Mouse (Mus musculus): ENCODE results near the gene Rnf24.

The Rnf24 gene

GRCm38 (mm10) chr2:131352747-131353563, at the start of gene Rnf24:
Rnf24 (minus strand) TSS chr2:131352892.
- DNase-seq (ENCODE audit: low spot score in 2 of 2): peak; percentile 94 to 98

- no peak for DNase-seq (ENCODE audit: low spot score in 2 of 2)
Observed at GRCm38 (mm10) chr2:131401794-131402495, 49.3 kb upstream of the Rnf24 start.

- DNase-seq (ENCODE audit: low spot score in 2 of 2): no peak
Observed at GRCm38 (mm10) chr2:131400846-131401245, 48.2 kb upstream of the Rnf24 start.

- DNase-seq (ENCODE audit: low spot score in 2 of 2): no peak
Observed at GRCm38 (mm10) chr2:131397323-131397848, 44.7 kb upstream of the Rnf24 start.

- no peak for DNase-seq (ENCODE audit: low spot score in 2 of 2)
Observed at GRCm38 (mm10) chr2:131386350-131386962, 33.8 kb upstream of the Rnf24 start.

GRCm38 (mm10) chr2:131385176-131385575, 32.5 kb upstream of the Rnf24 start:
- no peak for DNase-seq (ENCODE audit: low spot score in 2 of 2)

GRCm38 (mm10) chr2:131379541-131379940, 26.8 kb upstream of the Rnf24 start:
- no peak for DNase-seq (ENCODE audit: low spot score in 2 of 2)

- DNase-seq (ENCODE audit: low spot score in 2 of 2): no peak
Observed at GRCm38 (mm10) chr2:131378872-131379271, 26.2 kb upstream of the Rnf24 start.

- DNase-seq (ENCODE audit: low spot score in 2 of 2): no peak
Observed at GRCm38 (mm10) chr2:131377055-131377454, 24.4 kb upstream of the Rnf24 start.

- DNase-seq (ENCODE audit: low spot score in 2 of 2): no peak
Observed at GRCm38 (mm10) chr2:131373656-131374055, 21.0 kb upstream of the Rnf24 start.

- DNase-seq (ENCODE audit: low spot score in 2 of 2): no peak
Observed at GRCm38 (mm10) chr2:131372276-131372877, 19.7 kb upstream of the Rnf24 start.

- no peak for DNase-seq (ENCODE audit: low spot score in 2 of 2)
Observed at GRCm38 (mm10) chr2:131371811-131372210, 19.1 kb upstream of the Rnf24 start.

- DNase-seq (ENCODE audit: low spot score in 2 of 2): no peak
Observed at GRCm38 (mm10) chr2:131370828-131371227, 18.1 kb upstream of the Rnf24 start.

- DNase-seq (ENCODE audit: low spot score in 2 of 2): no peak
Observed at GRCm38 (mm10) chr2:131364689-131365088, 12.0 kb upstream of the Rnf24 start.

- no peak for DNase-seq (ENCODE audit: low spot score in 2 of 2)
Observed at GRCm38 (mm10) chr2:131358481-131358880, 5.8 kb upstream of the Rnf24 start.

- DNase-seq (ENCODE audit: low spot score in 2 of 2): no peak
Observed at GRCm38 (mm10) chr2:131354049-131354448, 1.4 kb upstream of the Rnf24 start.

GRCm38 (mm10) chr2:131353564-131353915, 848 bp upstream of the Rnf24 start:
- DNase-seq (ENCODE audit: low spot score in 2 of 2): peak; percentile 27 to 33

GRCm38 (mm10) chr2:131351968-131352746, 535 bp downstream of the Rnf24 start:
- DNase-seq (ENCODE audit: low spot score in 2 of 2): no peak

GRCm38 (mm10) chr2:131351471-131351870, 1.2 kb downstream of the Rnf24 start:
- DNase-seq (ENCODE audit: low spot score in 2 of 2): no peak

GRCm38 (mm10) chr2:131350301-131350700, 2.4 kb downstream of the Rnf24 start:
- DNase-seq (ENCODE audit: low spot score in 2 of 2): no peak

- DNase-seq (ENCODE audit: low spot score in 2 of 2): no peak
Observed at GRCm38 (mm10) chr2:131345556-131345955, 7.1 kb downstream of the Rnf24 start.
